Mouse (Mus musculus): ENCODE data around the gene Atn1. TPM values are rescaled to one million over a fixed set of nuclear protein-coding genes. Genes with fewer than 3 reads are reported as not detected.
"Not testable (repeated sequence)": the region's sequence is repeated elsewhere in the genome, so short reads cannot be mapped to it uniquely, and the experiment has no call there.

The Atn1 gene
- polyA plus RNA-seq (2012; rRNA removed) = 49.1 and 65.4 TPM in 2 replicates

DNA sequence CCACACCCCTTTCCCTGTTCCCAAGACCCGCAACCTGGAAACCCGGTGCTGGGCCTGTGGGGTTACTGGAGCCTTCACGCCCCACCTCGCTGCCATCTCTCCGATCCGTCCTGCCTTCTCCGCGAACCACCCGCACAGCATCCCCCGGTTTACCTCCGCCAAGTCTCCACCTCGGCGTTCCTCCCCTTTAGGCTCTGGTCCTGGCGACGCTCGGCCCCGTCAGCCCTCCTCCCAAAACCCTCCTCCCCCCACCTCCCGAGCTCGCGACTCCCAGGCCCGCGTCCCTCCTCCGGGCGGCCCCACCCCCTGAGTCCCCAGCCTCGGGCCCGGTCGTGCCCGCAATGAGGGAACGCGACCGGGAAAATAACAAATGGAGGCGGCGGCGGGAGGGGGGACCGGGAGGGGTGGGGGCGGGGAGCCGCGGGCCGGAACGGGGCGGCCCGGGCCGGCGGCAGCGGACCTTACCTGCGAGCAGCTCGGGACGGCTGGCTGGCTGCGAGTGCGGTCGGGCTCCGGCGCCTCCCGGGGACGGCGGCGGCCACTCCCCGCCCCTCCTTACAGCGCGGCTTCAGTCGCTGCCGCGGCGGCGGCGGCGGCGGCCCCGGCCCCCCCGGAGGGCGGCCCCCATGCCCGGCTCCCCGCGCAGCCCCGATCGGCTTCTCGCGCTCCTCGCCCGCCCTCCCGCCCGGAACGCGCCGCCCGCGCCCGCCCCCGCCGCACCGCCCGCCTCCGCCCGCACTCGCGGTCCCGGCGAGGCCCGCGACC lies at the start of gene Atn1, which contains the start of gene Gm45234:
TSS of gene Atn1 (minus strand) at position 694 of the 765 bp plus-strand sequence.
TSS of gene Gm45234 (minus strand) at position 191 of the 765 bp plus-strand sequence.
- H3K27ac ChIP-seq (ENCODE audit: insufficient read depth, low read depth, low read length) = peak within 1 kb of the TSS; percentile 89
- TF ChIP-seq POLR2A (IDR thresholded peaks at IDR 0.05; ENCODE audit: low read depth, low read length) = no peak
- TF ChIP-seq CTCF (conservative IDR thresholded peaks at IDR 0.05; ENCODE audit: insufficient read depth, insufficient read length, low read depth, low read length) = no peak
- H3K4me3 ChIP-seq (ENCODE audit: insufficient read depth, low read depth, low read length) = peak within 1 kb of the TSS; percentile 91
- no peaks in the 10 kb centered on the region for H3K27me3 ChIP-seq (replicated peaks; ENCODE audit: control insufficient read depth, insufficient read depth, low read length)
- H3K4me1 ChIP-seq (ENCODE audit: control insufficient read depth, insufficient read depth, low read length) = peaks cover 22% of the 10 kb centered on the region
- under 1% methylated on average over 86 of the region's 100 CpGs for WGBS
- H3K36me3 ChIP-seq (ENCODE audit: control insufficient read depth, insufficient read depth, low read length) = no peaks in the 10 kb centered on the region
- peak; percentile 83 for DNase-seq

DNA sequence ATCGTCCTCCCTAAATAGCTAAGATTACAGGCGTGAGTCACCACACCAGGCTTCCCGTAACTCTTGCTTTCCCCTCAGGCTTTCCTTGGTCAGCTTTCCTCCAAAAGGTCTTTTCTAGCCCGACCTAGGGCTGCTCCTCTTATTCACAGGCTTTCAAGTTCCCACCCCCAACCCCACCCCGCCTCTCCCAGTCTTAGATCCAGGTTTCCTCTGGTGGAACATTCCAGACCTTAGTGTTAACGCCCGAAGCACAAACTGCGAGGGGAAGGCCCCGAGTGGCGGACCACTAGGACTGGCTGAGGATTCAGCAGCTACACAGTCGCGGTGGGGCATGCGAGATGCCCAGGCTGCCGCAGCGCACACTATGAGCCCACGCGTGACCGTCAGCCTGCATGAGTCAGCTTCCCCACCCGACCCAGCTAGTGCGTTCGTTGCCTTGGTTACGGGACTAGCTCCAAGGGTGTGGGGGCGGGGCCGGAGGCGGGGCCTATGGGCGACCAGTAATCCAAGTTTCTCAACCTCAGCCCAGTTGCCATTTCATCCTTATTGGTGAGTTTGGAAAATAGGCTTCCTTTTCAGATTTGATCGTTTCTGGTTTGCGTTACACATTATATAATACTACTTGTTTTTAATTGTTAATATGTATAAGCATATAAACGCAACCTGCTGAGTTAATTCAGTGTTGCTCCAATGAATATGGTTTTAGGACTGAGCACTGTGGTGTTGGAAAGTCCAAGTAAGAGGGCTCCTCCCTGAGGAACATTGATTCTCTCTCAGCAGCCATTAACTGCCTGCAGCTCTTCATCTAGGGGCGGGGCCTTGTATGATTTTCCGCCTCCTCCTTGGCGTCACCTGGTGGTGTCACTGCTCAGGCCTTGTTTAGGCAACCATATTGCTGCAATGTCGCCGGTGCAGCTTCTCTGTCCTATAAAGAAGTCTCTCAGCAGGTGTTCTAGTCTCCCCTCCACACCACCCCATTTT lies 49.3 kb upstream of the Atn1 start:
- H3K36me3 ChIP-seq (ENCODE audit: control insufficient read depth, insufficient read depth, low read length) = no peaks in the 10 kb centered on the region
- H3K27ac ChIP-seq (ENCODE audit: insufficient read depth, low read depth, low read length) = peak overlapping the region; percentile 89
- peak; percentile 98 for DNase-seq
- peak overlapping the region; percentile 71 for H3K4me3 ChIP-seq (ENCODE audit: insufficient read depth, low read depth, low read length)
- under 1% methylated on average over 34 of the region's 34 CpGs for WGBS
- H3K27me3 ChIP-seq (replicated peaks; ENCODE audit: control insufficient read depth, insufficient read depth, low read length) = no peaks in the 10 kb centered on the region
- H3K4me1 ChIP-seq (ENCODE audit: control insufficient read depth, insufficient read depth, low read length) = peaks cover 26% of the 10 kb centered on the region; the same call in 1 of the 2 replicates
- peak; percentile 40 for TF ChIP-seq CTCF (conservative IDR thresholded peaks at IDR 0.05; ENCODE audit: insufficient read depth, insufficient read length, low read depth, low read length)
- TF ChIP-seq POLR2A (IDR thresholded peaks at IDR 0.05; ENCODE audit: low read depth, low read length) = peak; percentile 81

DNA sequence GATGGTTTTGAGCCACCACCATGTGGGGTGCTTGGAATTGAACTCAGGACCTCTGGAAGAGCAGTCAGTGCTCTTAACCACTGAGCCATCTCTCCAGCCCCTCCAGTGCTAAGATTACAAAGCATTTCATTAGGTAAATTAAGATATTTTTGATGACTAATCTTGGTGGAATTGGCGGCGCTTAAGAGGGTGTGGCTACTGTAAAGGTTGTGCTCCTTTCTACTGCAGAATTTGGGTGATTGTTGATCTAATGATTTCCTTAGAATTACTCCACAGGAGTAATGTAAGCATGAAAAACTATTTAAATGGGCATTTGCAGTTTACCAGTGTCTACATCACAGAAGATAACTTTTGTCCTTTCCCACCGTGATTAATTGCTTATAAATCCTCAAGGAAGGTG lies 48.0 kb upstream of the Atn1 start:
- Histone ChIP-seq H3K27ac (ENCODE audit: insufficient read depth, low read depth, low read length) (no peak overlapping the region), H3K4me1 (ENCODE audit: control insufficient read depth, insufficient read depth, low read length) (peaks cover 23% of the 10 kb centered on the region; the same call in 1 of the 2 replicates), H3K36me3 (ENCODE audit: control insufficient read depth, insufficient read depth, low read length) (no peaks in the 10 kb centered on the region), H3K27me3 (replicated peaks; ENCODE audit: control insufficient read depth, insufficient read depth, low read length) (no peaks in the 10 kb centered on the region), H3K4me3 (ENCODE audit: insufficient read depth, low read depth, low read length) (no peak overlapping the region)
- WGBS = 84% methylated on average over 3 of the region's 3 CpGs
- DNase-seq = no peak
- TF ChIP-seq POLR2A (IDR thresholded peaks at IDR 0.05; ENCODE audit: low read depth, low read length) (no peak), CTCF (conservative IDR thresholded peaks at IDR 0.05; ENCODE audit: insufficient read depth, insufficient read length, low read depth, low read length) (no peak)

DNA sequence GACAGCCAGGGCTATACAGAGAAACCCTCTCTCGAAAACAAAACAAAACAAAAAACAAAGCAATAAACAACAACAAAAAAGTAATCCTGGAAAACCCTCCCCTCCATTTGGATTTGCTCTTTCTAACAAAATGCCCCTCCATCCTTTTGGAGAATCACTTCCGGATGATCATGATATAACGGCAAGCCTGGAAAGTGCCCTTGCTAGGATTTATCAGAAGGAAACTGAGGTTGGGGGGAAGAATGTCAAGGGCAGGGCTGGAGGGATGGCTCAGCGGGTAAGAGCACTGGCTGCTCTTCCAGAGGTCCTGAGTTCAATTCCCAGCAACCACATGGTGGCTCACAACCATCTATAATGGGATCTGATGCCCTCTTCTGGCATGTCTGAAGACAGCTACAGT lies 47.4 kb upstream of the Atn1 start:
- 97% methylated on average over 4 of the region's 4 CpGs for WGBS
- H3K27ac ChIP-seq (ENCODE audit: insufficient read depth, low read depth, low read length); H3K27me3 ChIP-seq (replicated peaks; ENCODE audit: control insufficient read depth, insufficient read depth, low read length); H3K4me3 ChIP-seq (ENCODE audit: insufficient read depth, low read depth, low read length); DNase-seq; H3K36me3 ChIP-seq (ENCODE audit: control insufficient read depth, insufficient read depth, low read length): not testable (repeated sequence)
- peaks cover 23% of the 10 kb centered on the region; the same call in 1 of the 2 replicates for H3K4me1 ChIP-seq (ENCODE audit: control insufficient read depth, insufficient read depth, low read length)

DNA sequence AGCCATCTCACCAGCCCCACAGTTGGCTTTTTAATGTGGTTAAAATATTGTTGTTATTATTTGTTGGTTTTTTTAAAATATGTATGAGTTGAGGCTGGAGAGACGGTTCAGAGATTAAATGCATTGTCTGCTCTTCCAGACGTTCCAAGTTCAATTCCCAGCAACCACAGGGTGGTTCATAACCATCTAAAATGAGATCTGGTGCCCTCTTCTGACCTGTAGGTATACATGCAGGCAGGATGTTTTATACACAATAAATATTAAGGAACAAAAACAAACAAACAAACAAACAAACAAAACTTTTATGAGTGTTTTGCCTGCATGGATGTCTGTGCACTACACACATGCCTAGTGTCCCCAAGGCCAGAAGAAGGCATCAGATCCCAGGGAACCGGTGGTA lies 46.7 kb upstream of the Atn1 start:
- H3K4me3 ChIP-seq (ENCODE audit: insufficient read depth, low read depth, low read length) = no peak overlapping the region
- H3K36me3 ChIP-seq (ENCODE audit: control insufficient read depth, insufficient read depth, low read length) = no peaks in the 10 kb centered on the region
- no peak overlapping the region for H3K27ac ChIP-seq (ENCODE audit: insufficient read depth, low read depth, low read length)
- no peaks in the 10 kb centered on the region for H3K27me3 ChIP-seq (replicated peaks; ENCODE audit: control insufficient read depth, insufficient read depth, low read length)
- TF ChIP-seq POLR2A (IDR thresholded peaks at IDR 0.05; ENCODE audit: low read depth, low read length) (no peak), CTCF (conservative IDR thresholded peaks at IDR 0.05; ENCODE audit: insufficient read depth, insufficient read length, low read depth, low read length) (no peak)
- no peak for DNase-seq
- H3K4me1 ChIP-seq (ENCODE audit: control insufficient read depth, insufficient read depth, low read length) = peaks cover 21% of the 10 kb centered on the region; the same call in 1 of the 2 replicates
- WGBS = 75% methylated on average over 3 of the region's 3 CpGs

DNA sequence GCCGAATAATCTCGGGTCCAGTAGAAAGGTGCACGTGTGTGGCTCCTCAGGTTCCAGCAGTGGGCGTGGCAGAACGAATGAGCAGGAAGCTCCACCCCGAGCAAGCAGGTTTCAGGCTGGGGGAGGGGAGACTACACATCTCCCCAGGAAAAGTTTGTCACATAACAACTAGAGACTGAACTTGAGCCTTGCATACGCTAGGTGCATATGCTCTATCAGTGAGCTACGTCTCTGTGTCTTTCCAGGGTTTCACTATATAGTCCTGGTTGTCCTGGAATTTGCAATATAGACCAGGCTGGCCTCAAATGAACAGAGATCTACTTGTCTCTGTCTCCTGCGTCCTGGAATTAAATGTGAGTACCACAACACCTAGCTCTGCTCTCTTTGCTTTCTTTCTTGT lies 46.1 kb upstream of the Atn1 start:
- H3K36me3 ChIP-seq (ENCODE audit: control insufficient read depth, insufficient read depth, low read length); H3K27me3 ChIP-seq (replicated peaks; ENCODE audit: control insufficient read depth, insufficient read depth, low read length); H3K4me3 ChIP-seq (ENCODE audit: insufficient read depth, low read depth, low read length); DNase-seq: not testable (repeated sequence)
- Histone ChIP-seq H3K27ac (ENCODE audit: insufficient read depth, low read depth, low read length) (peak overlapping the region; percentile 41; the same call in 1 of the 2 replicates), H3K4me1 (ENCODE audit: control insufficient read depth, insufficient read depth, low read length) (peaks cover 14% of the 10 kb centered on the region; the same call in 1 of the 2 replicates)
- 15% methylated on average over 6 of the region's 9 CpGs for WGBS

DNA sequence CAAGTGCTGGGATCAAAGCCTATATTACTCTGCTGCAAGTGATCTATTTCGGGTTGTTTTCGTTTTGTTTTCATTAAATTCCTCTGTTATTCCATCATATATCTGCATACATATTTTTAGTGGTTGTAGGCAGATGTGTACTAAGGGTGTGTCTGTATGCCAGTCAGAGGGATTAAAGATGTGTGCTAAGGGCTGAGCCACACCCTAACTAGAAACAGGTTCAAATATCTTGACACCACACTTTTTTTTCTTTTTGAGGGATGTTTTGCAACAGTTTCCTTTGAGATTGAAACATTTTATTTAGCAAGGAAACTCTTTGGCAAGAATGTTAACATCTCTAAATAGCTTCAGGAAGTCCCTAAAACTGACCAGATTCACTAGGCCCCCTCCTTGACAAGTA lies 39.9 kb upstream of the Atn1 start:
- Histone ChIP-seq H3K4me3 (ENCODE audit: insufficient read depth, low read depth, low read length) (no peak overlapping the region), H3K27me3 (replicated peaks; ENCODE audit: control insufficient read depth, insufficient read depth, low read length) (no peaks in the 10 kb centered on the region), H3K36me3 (ENCODE audit: control insufficient read depth, insufficient read depth, low read length) (no peaks in the 10 kb centered on the region), H3K27ac (ENCODE audit: insufficient read depth, low read depth, low read length) (peak overlapping the region; percentile 95), H3K4me1 (ENCODE audit: control insufficient read depth, insufficient read depth, low read length) (peaks cover 13% of the 10 kb centered on the region)
- no peak for DNase-seq
- no peak for TF ChIP-seq POLR2A (IDR thresholded peaks at IDR 0.05; ENCODE audit: low read depth, low read length)
- TF ChIP-seq CTCF (conservative IDR thresholded peaks at IDR 0.05; ENCODE audit: insufficient read depth, insufficient read length, low read depth, low read length) = no peak
- 45% methylated on average over 2 of the region's 2 CpGs for WGBS
